Mouse (Mus musculus): ENCODE measurements around the gene Fam170b. TPM values are rescaled to one million over a fixed set of nuclear protein-coding genes. Genes with fewer than 3 reads are reported as not detected.

Gene Fam170b
- polyA plus RNA-seq, 1 experiment from 2014 or later, result not detected

GRCm38 (mm10) chr14:32861656-32862055 is 27.9 kb downstream of the Fam170b start:
- H3K27ac ChIP-seq (ENCODE audit: low read depth, low read length), result no peak overlapping the region
- ATAC-seq (replicated peaks; ENCODE audit: low FRiP score) (no peak), DNase-seq (ENCODE audit: low spot score) (no peak)
- H3K9me3 ChIP-seq (ENCODE audit: control insufficient read depth, low read length), result no peaks in the 10 kb centered on the region
- H3K36me3 ChIP-seq (ENCODE audit: control insufficient read depth, insufficient read depth, low read length), result no peaks in the 10 kb centered on the region
- peaks cover 4% of the 10 kb centered on the region for H3K27me3 ChIP-seq (ENCODE audit: control insufficient read depth, insufficient read depth, low read length)
- no peak overlapping the region for H3K4me2 ChIP-seq (ENCODE audit: low read depth, low read length, severe bottlenecking)
- WGBS, result 42% methylated on average over 2 of the region's 2 CpGs
- H3K9ac ChIP-seq (ENCODE audit: low read length), result no peak overlapping the region
- H3K4me1 ChIP-seq (replicated peaks; ENCODE audit: control insufficient read depth, insufficient read depth, low read length), result no peaks in the 10 kb centered on the region; the same call in 1 of the 2 replicates
- no peak overlapping the region for H3K4me3 ChIP-seq (ENCODE audit: low read depth, low read length)

GRCm38 (mm10) chr14:32865331-32865730 is 31.6 kb downstream of the Fam170b start:
- no peak for ATAC-seq (replicated peaks; ENCODE audit: low FRiP score)
- Histone ChIP-seq H3K4me1 (replicated peaks; ENCODE audit: control insufficient read depth, insufficient read depth, low read length) (no peaks in the 10 kb centered on the region; the same call in 1 of the 2 replicates), H3K9me3 (ENCODE audit: control insufficient read depth, low read length) (no peaks in the 10 kb centered on the region), H3K36me3 (ENCODE audit: control insufficient read depth, insufficient read depth, low read length) (no peaks in the 10 kb centered on the region), H3K4me2 (ENCODE audit: low read depth, low read length, severe bottlenecking) (no peak overlapping the region), H3K27me3 (ENCODE audit: control insufficient read depth, insufficient read depth, low read length) (no peaks in the 10 kb centered on the region), H3K4me3 (ENCODE audit: low read depth, low read length) (no peak overlapping the region), H3K9ac (ENCODE audit: low read length) (no peak overlapping the region), H3K27ac (ENCODE audit: low read depth, low read length) (no peak overlapping the region)
- WGBS, result 88% methylated on average over 3 of the region's 3 CpGs
- no peak for DNase-seq (ENCODE audit: low spot score)

GRCm38 (mm10) chr14:32871963-32872362 is 38.2 kb downstream of the Fam170b start:
- Histone ChIP-seq H3K4me1 (replicated peaks; ENCODE audit: control insufficient read depth, insufficient read depth, low read length) (no peaks in the 10 kb centered on the region), H3K27ac (ENCODE audit: low read depth, low read length) (no peak overlapping the region), H3K4me3 (ENCODE audit: low read depth, low read length) (no peak overlapping the region), H3K4me2 (ENCODE audit: low read depth, low read length, severe bottlenecking) (no peak overlapping the region), H3K27me3 (ENCODE audit: control insufficient read depth, insufficient read depth, low read length) (no peaks in the 10 kb centered on the region), H3K36me3 (ENCODE audit: control insufficient read depth, insufficient read depth, low read length) (no peaks in the 10 kb centered on the region), H3K9me3 (ENCODE audit: control insufficient read depth, low read length) (no peaks in the 10 kb centered on the region), H3K9ac (ENCODE audit: low read length) (no peak overlapping the region)
- no peak for DNase-seq (ENCODE audit: low spot score)
- no peak for ATAC-seq (replicated peaks; ENCODE audit: low FRiP score)
- 79% methylated on average over 5 of the region's 5 CpGs for WGBS

GRCm38 (mm10) chr14:32877549-32877948 is 43.8 kb downstream of the Fam170b start:
- Histone ChIP-seq H3K4me1 (replicated peaks; ENCODE audit: control insufficient read depth, insufficient read depth, low read length) (no peaks in the 10 kb centered on the region), H3K36me3 (ENCODE audit: control insufficient read depth, insufficient read depth, low read length) (no peaks in the 10 kb centered on the region), H3K27me3 (ENCODE audit: control insufficient read depth, insufficient read depth, low read length) (no peaks in the 10 kb centered on the region), H3K4me2 (ENCODE audit: low read depth, low read length, severe bottlenecking) (no peak overlapping the region), H3K9me3 (ENCODE audit: control insufficient read depth, low read length) (no peaks in the 10 kb centered on the region), H3K4me3 (ENCODE audit: low read depth, low read length) (no peak overlapping the region), H3K27ac (ENCODE audit: low read depth, low read length) (no peak overlapping the region), H3K9ac (ENCODE audit: low read length) (no peak overlapping the region)
- no peak for DNase-seq (ENCODE audit: low spot score)
- ATAC-seq (replicated peaks; ENCODE audit: low FRiP score), result no peak
- WGBS, result 69% methylated on average over 6 of the region's 6 CpGs

- Histone ChIP-seq H3K27me3 (ENCODE audit: control insufficient read depth, insufficient read depth, low read length) (no peaks in the 10 kb centered on the region), H3K27ac (ENCODE audit: low read depth, low read length) (no peak overlapping the region), H3K4me1 (replicated peaks; ENCODE audit: control insufficient read depth, insufficient read depth, low read length) (no peaks in the 10 kb centered on the region), H3K9ac (ENCODE audit: low read length) (no peak overlapping the region), H3K36me3 (ENCODE audit: control insufficient read depth, insufficient read depth, low read length) (no peaks in the 10 kb centered on the region), H3K4me2 (ENCODE audit: low read depth, low read length, severe bottlenecking) (no peak overlapping the region), H3K4me3 (ENCODE audit: low read depth, low read length) (no peak overlapping the region), H3K9me3 (ENCODE audit: control insufficient read depth, low read length) (no peaks in the 10 kb centered on the region)
- ATAC-seq (replicated peaks; ENCODE audit: low FRiP score) (no peak), DNase-seq (ENCODE audit: low spot score) (no peak)
- 95% methylated on average over 5 of the region's 5 CpGs for WGBS
Observed at GRCm38 (mm10) chr14:32880332-32880731, 46.6 kb downstream of the Fam170b start.

GRCm38 (mm10) chr14:32881693-32882092 is 47.9 kb downstream of the Fam170b start:
- Histone ChIP-seq H3K4me3 (ENCODE audit: low read depth, low read length) (no peak overlapping the region), H3K9me3 (ENCODE audit: control insufficient read depth, low read length) (no peaks in the 10 kb centered on the region), H3K27me3 (ENCODE audit: control insufficient read depth, insufficient read depth, low read length) (no peaks in the 10 kb centered on the region), H3K36me3 (ENCODE audit: control insufficient read depth, insufficient read depth, low read length) (no peaks in the 10 kb centered on the region), H3K4me1 (replicated peaks; ENCODE audit: control insufficient read depth, insufficient read depth, low read length) (no peaks in the 10 kb centered on the region), H3K4me2 (ENCODE audit: low read depth, low read length, severe bottlenecking) (no peak overlapping the region), H3K9ac (ENCODE audit: low read length) (no peak overlapping the region), H3K27ac (ENCODE audit: low read depth, low read length) (no peak overlapping the region)
- ATAC-seq (replicated peaks; ENCODE audit: low FRiP score), result no peak
- WGBS, result 86% methylated on average over 1 of the region's 1 CpGs
- peak; percentile 33 for DNase-seq (ENCODE audit: low spot score)

Other genes starting within 250 kb of the Fam170b start
- gene Prrxl1, start 234.6 kb upstream of the Fam170b start, polyA plus RNA-seq (2014; fragmentation: Nextera tagmentation; extraction: Ambion mirVana), result 0.08 and 0.37 TPM in 2 replicates
- not detected in 2 replicates for gene 3425401B19Rik, start 148.7 kb upstream of the Fam170b start, polyA plus RNA-seq (2014; fragmentation: Nextera tagmentation; extraction: Ambion mirVana)
- not detected in 2 replicates for gene Tmem273, start 48.0 kb upstream of the Fam170b start, polyA plus RNA-seq (2014; fragmentation: Nextera tagmentation; extraction: Ambion mirVana)
- 2.8 and 3.2 TPM in 2 replicates for gene Vstm4, start 22.8 kb downstream of the Fam170b start, polyA plus RNA-seq (2014; fragmentation: Nextera tagmentation; extraction: Ambion mirVana)
- 0.35 TPM in 1 of 2 replicates, not detected in the other for gene Lrrc18, start 157.4 kb downstream of the Fam170b start, polyA plus RNA-seq (2014; fragmentation: Nextera tagmentation; extraction: Ambion mirVana)

Data from forebrain, embryonic 11.5 days (tissue).